Mouse (Mus musculus): ENCODE measurements at regions not wholly inside any gene's neighbourhood (a gene's known extent, or its start where the extent isn't known, plus 50 kb on each side); places are given as distances from the start of the nearest gene placed in this dataset.

DNA sequence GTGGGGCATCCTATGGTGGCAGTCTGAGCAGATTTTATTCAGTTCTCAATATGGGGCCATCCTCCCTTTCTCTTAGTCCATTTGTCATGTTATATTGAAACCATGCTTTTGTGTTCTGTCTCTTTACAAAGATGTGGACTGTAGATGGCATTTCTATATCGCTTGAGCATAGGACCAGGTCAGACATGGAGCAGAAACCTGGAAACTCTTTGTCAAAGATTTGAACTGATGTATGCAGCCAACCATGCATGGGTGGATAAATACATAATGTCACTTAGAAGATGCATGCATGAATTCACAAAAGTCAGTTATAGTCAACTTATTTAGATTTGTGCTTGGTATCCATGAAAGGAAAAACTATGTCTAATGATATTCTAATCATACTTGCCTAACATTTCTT is 1587.5 kb downstream of the Cdh11 start:
- DNase-seq (ENCODE audit: low spot score): no peak
- H3K27ac ChIP-seq (ENCODE audit: low read depth, low read length): no peak overlapping the region
- no peak overlapping the region for H3K4me3 ChIP-seq (ENCODE audit: low read depth, low read length)
- H3K9me3 ChIP-seq (replicated peaks; ENCODE audit: control insufficient read depth, low read length): no peaks in the 10 kb centered on the region
- 98% methylated on average over 1 of the region's 1 CpGs for WGBS
- H3K4me2 ChIP-seq (ENCODE audit: low read length): no peak overlapping the region
- no peaks in the 10 kb centered on the region for H3K27me3 ChIP-seq (replicated peaks; ENCODE audit: control insufficient read depth, insufficient read depth, low read length)
- H3K36me3 ChIP-seq (ENCODE audit: control insufficient read depth, insufficient read depth, low read length): no peaks in the 10 kb centered on the region
- no peak for ATAC-seq
- no peak overlapping the region for H3K9ac ChIP-seq (ENCODE audit: low read length)
- no peaks in the 10 kb centered on the region for H3K4me1 ChIP-seq (ENCODE audit: control insufficient read depth, insufficient read depth, low read length)

DNA sequence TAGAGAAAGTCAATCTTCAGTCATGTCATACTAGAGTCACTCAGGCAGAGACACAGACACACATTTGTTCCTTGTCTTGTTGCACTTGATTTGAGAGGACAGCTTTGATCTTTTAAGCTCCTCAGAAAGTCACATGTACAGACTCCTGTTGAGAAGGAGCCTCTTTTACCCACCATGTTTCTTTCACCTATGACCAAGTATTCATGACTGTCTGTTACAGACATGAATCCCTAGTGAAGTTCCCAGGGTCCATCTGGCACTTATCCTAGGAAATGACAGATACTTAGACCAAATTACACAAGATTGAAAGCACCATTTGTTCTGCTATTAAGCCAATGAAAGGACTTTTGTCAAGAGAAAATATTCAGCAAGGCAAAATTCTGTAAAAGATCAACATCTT is 1588.7 kb downstream of the Cdh11 start:
- Histone ChIP-seq H3K27ac (ENCODE audit: low read depth, low read length) (no peak overlapping the region), H3K27me3 (replicated peaks; ENCODE audit: control insufficient read depth, insufficient read depth, low read length) (no peaks in the 10 kb centered on the region), H3K36me3 (ENCODE audit: control insufficient read depth, insufficient read depth, low read length) (no peaks in the 10 kb centered on the region), H3K9me3 (replicated peaks; ENCODE audit: control insufficient read depth, low read length) (no peaks in the 10 kb centered on the region), H3K4me2 (ENCODE audit: low read length) (no peak overlapping the region), H3K4me1 (ENCODE audit: control insufficient read depth, insufficient read depth, low read length) (no peaks in the 10 kb centered on the region), H3K9ac (ENCODE audit: low read length) (no peak overlapping the region), H3K4me3 (ENCODE audit: low read depth, low read length) (no peak overlapping the region)
- ATAC-seq: peak; percentile 60; the same call in 1 of the 2 replicates
- peak; percentile 44 for DNase-seq (ENCODE audit: low spot score)

DNA sequence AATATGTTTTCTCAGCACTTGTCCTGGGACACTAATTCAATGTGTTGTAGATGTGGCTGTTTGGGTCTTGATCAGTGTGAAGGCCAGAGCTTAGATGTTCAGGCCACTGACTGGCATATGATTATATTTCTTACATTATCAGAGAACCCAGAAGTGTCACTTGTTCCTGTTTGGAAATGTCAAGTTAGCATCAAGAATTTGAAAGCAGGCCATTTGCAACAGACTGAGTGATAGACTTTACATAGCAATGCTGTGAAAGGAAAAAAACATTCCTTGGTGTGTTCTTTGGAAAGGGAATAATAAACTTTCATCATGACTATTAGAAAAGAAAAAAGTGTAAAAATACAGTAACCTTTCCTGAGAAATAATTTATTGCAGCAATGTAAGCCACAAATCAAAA is 1596.9 kb downstream of the Cdh11 start:
- no peaks in the 10 kb centered on the region; the same call in 1 of the 2 replicates for H3K4me1 ChIP-seq (ENCODE audit: control insufficient read depth, insufficient read depth, low read length)
- ATAC-seq: no peak
- H3K4me3 ChIP-seq (ENCODE audit: low read depth, low read length): no peak overlapping the region
- no peak overlapping the region for H3K4me2 ChIP-seq (ENCODE audit: low read length)
- H3K36me3 ChIP-seq (ENCODE audit: control insufficient read depth, insufficient read depth, low read length): no peaks in the 10 kb centered on the region
- H3K9me3 ChIP-seq (replicated peaks; ENCODE audit: control insufficient read depth, low read length): no peaks in the 10 kb centered on the region
- no peaks in the 10 kb centered on the region for H3K27me3 ChIP-seq (replicated peaks; ENCODE audit: control insufficient read depth, insufficient read depth, low read length)
- peak; percentile 59 for DNase-seq (ENCODE audit: low spot score)
- H3K27ac ChIP-seq (ENCODE audit: low read depth, low read length): no peak overlapping the region
- H3K9ac ChIP-seq (ENCODE audit: low read length): no peak overlapping the region

DNA sequence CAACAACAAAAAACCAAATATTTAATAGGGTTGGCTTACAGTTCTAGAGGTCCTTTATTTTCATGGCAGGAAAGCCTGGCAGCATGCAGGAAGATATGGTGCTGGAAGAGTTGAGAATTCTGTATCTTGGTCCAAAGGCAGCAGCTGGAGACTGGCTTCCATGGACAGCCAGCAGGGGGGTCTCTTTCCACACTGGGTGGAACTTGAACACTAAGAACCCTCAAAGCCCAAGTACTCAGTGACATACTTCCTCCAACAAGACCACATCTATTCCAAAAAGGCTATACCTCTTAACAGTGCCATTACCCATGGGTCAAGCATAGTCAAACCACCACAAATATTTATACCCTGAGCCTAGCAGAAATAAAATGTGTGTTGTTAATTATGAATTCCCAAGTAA is 1630.5 kb downstream of the Cdh11 start:
- Histone ChIP-seq H3K36me3 (ENCODE audit: control insufficient read depth, insufficient read depth, low read length) (no peaks in the 10 kb centered on the region), H3K4me3 (ENCODE audit: low read depth, low read length) (no peak overlapping the region), H3K9ac (ENCODE audit: low read length) (no peak overlapping the region), H3K4me2 (ENCODE audit: low read length) (no peak overlapping the region), H3K4me1 (ENCODE audit: control insufficient read depth, insufficient read depth, low read length) (no peaks in the 10 kb centered on the region), H3K27ac (ENCODE audit: low read depth, low read length) (no peak overlapping the region), H3K9me3 (replicated peaks; ENCODE audit: control insufficient read depth, low read length) (no peaks in the 10 kb centered on the region), H3K27me3 (replicated peaks; ENCODE audit: control insufficient read depth, insufficient read depth, low read length) (no peaks in the 10 kb centered on the region)
- no peak for ATAC-seq
- peak; percentile 40 for DNase-seq (ENCODE audit: low spot score)
